Mouse (Mus musculus): ENCODE measurements at regions not wholly inside any gene's neighbourhood (a gene's known extent, or its start where the extent isn't known, plus 50 kb on each side); places are given as distances from the start of the nearest gene placed in this dataset.

GRCm38 (mm10) chr7:74788696-74789095, 234.1 kb upstream of the Slco3a1 start:
- H3K4me1 ChIP-seq (ENCODE audit: control insufficient read depth, insufficient read depth, low read length), result no peaks in the 10 kb centered on the region
- no peaks in the 10 kb centered on the region for H3K36me3 ChIP-seq (ENCODE audit: control insufficient read depth, insufficient read depth, low read length, poor library complexity, severe bottlenecking)
- TF ChIP-seq CTCF (IDR thresholded peaks at IDR 0.05; ENCODE audit: low read depth, low read length), result no peak
- no peak for TF ChIP-seq POLR2A (IDR thresholded peaks at IDR 0.05; ENCODE audit: insufficient read depth, low read length)
- no peak for TF ChIP-seq EP300 (IDR thresholded peaks at IDR 0.05; ENCODE audit: insufficient read depth, low read depth, low read length)
- no peaks in the 10 kb centered on the region for H3K27me3 ChIP-seq (ENCODE audit: control insufficient read depth, insufficient read depth, low read length, poor library complexity, severe bottlenecking)
- H3K9me3 ChIP-seq (replicated peaks; ENCODE audit: control insufficient read depth, insufficient read depth, low read length, poor library complexity, severe bottlenecking), result no peaks in the 10 kb centered on the region
- no peak overlapping the region for H3K9ac ChIP-seq (ENCODE audit: low read depth, poor library complexity, severe bottlenecking)
- no peak overlapping the region for H3K4me3 ChIP-seq (ENCODE audit: low read depth, low read length)
- no peak overlapping the region for H3K27ac ChIP-seq (ENCODE audit: insufficient read depth, low read length)

- no peaks in the 10 kb centered on the region for H3K36me3 ChIP-seq (ENCODE audit: control insufficient read depth, insufficient read depth, low read length, poor library complexity, severe bottlenecking)
- H3K27ac ChIP-seq (ENCODE audit: insufficient read depth, low read length), result no peak overlapping the region
- H3K9me3 ChIP-seq (replicated peaks; ENCODE audit: control insufficient read depth, insufficient read depth, low read length, poor library complexity, severe bottlenecking), result no peaks in the 10 kb centered on the region
- no peaks in the 10 kb centered on the region for H3K27me3 ChIP-seq (ENCODE audit: control insufficient read depth, insufficient read depth, low read length, poor library complexity, severe bottlenecking)
- no peak overlapping the region for H3K9ac ChIP-seq (ENCODE audit: low read depth, poor library complexity, severe bottlenecking)
- no peak overlapping the region for H3K4me3 ChIP-seq (ENCODE audit: low read depth, low read length)
- H3K4me1 ChIP-seq (ENCODE audit: control insufficient read depth, insufficient read depth, low read length), result no peaks in the 10 kb centered on the region
- TF ChIP-seq EP300 (IDR thresholded peaks at IDR 0.05; ENCODE audit: insufficient read depth, low read depth, low read length) (no peak), POLR2A (IDR thresholded peaks at IDR 0.05; ENCODE audit: insufficient read depth, low read length) (no peak), CTCF (IDR thresholded peaks at IDR 0.05; ENCODE audit: low read depth, low read length) (no peak)
Measured at GRCm38 (mm10) chr7:74771435-74772406, 217.1 kb upstream of the Slco3a1 start.

GRCm38 (mm10) chr7:74766550-74766949, 212.0 kb upstream of the Slco3a1 start:
- no peak overlapping the region for H3K9ac ChIP-seq (ENCODE audit: low read depth, poor library complexity, severe bottlenecking)
- H3K4me1 ChIP-seq (ENCODE audit: control insufficient read depth, insufficient read depth, low read length), result no peaks in the 10 kb centered on the region
- H3K9me3 ChIP-seq (replicated peaks; ENCODE audit: control insufficient read depth, insufficient read depth, low read length, poor library complexity, severe bottlenecking), result no peaks in the 10 kb centered on the region; the same call in 1 of the 2 replicates
- H3K36me3 ChIP-seq (ENCODE audit: control insufficient read depth, insufficient read depth, low read length, poor library complexity, severe bottlenecking), result no peaks in the 10 kb centered on the region
- TF ChIP-seq POLR2A (IDR thresholded peaks at IDR 0.05; ENCODE audit: insufficient read depth, low read length) (no peak), EP300 (IDR thresholded peaks at IDR 0.05; ENCODE audit: insufficient read depth, low read depth, low read length) (no peak), CTCF (IDR thresholded peaks at IDR 0.05; ENCODE audit: low read depth, low read length) (no peak)
- no peak overlapping the region for H3K4me3 ChIP-seq (ENCODE audit: low read depth, low read length)
- H3K27me3 ChIP-seq (ENCODE audit: control insufficient read depth, insufficient read depth, low read length, poor library complexity, severe bottlenecking), result no peaks in the 10 kb centered on the region
- H3K27ac ChIP-seq (ENCODE audit: insufficient read depth, low read length), result no peak overlapping the region

GRCm38 (mm10) chr7:74757469-74757868, 202.9 kb upstream of the Slco3a1 start:
- no peak overlapping the region for H3K4me3 ChIP-seq (ENCODE audit: low read depth, low read length)
- H3K9me3 ChIP-seq (replicated peaks; ENCODE audit: control insufficient read depth, insufficient read depth, low read length, poor library complexity, severe bottlenecking), result no peaks in the 10 kb centered on the region
- no peak for TF ChIP-seq CTCF (IDR thresholded peaks at IDR 0.05; ENCODE audit: low read depth, low read length)
- no peak for TF ChIP-seq EP300 (IDR thresholded peaks at IDR 0.05; ENCODE audit: insufficient read depth, low read depth, low read length)
- TF ChIP-seq POLR2A (IDR thresholded peaks at IDR 0.05; ENCODE audit: insufficient read depth, low read length), result no peak
- no peaks in the 10 kb centered on the region for H3K36me3 ChIP-seq (ENCODE audit: control insufficient read depth, insufficient read depth, low read length, poor library complexity, severe bottlenecking)
- no peak overlapping the region for H3K27ac ChIP-seq (ENCODE audit: insufficient read depth, low read length)
- no peaks in the 10 kb centered on the region for H3K4me1 ChIP-seq (ENCODE audit: control insufficient read depth, insufficient read depth, low read length)
- H3K9ac ChIP-seq (ENCODE audit: low read depth, poor library complexity, severe bottlenecking), result no peak overlapping the region
- H3K27me3 ChIP-seq (ENCODE audit: control insufficient read depth, insufficient read depth, low read length, poor library complexity, severe bottlenecking), result no peaks in the 10 kb centered on the region

- Histone ChIP-seq H3K4me1 (ENCODE audit: control insufficient read depth, insufficient read depth, low read length) (no peaks in the 10 kb centered on the region), H3K36me3 (ENCODE audit: control insufficient read depth, insufficient read depth, low read length, poor library complexity, severe bottlenecking) (no peaks in the 10 kb centered on the region), H3K9me3 (replicated peaks; ENCODE audit: control insufficient read depth, insufficient read depth, low read length, poor library complexity, severe bottlenecking) (no peaks in the 10 kb centered on the region), H3K27ac (ENCODE audit: insufficient read depth, low read length) (no peak overlapping the region), H3K27me3 (ENCODE audit: control insufficient read depth, insufficient read depth, low read length, poor library complexity, severe bottlenecking) (no peaks in the 10 kb centered on the region), H3K9ac (ENCODE audit: low read depth, poor library complexity, severe bottlenecking) (no peak overlapping the region), H3K4me3 (ENCODE audit: low read depth, low read length) (no peak overlapping the region)
- no peak for TF ChIP-seq POLR2A (IDR thresholded peaks at IDR 0.05; ENCODE audit: insufficient read depth, low read length)
- TF ChIP-seq EP300 (IDR thresholded peaks at IDR 0.05; ENCODE audit: insufficient read depth, low read depth, low read length), result no peak
- TF ChIP-seq CTCF (IDR thresholded peaks at IDR 0.05; ENCODE audit: low read depth, low read length), result no peak
Measured at GRCm38 (mm10) chr7:74747704-74748103, 193.1 kb upstream of the Slco3a1 start.

- H3K4me3 ChIP-seq (ENCODE audit: low read depth, low read length), result no peak overlapping the region
- TF ChIP-seq CTCF (IDR thresholded peaks at IDR 0.05; ENCODE audit: low read depth, low read length) (no peak), EP300 (IDR thresholded peaks at IDR 0.05; ENCODE audit: insufficient read depth, low read depth, low read length) (no peak), POLR2A (IDR thresholded peaks at IDR 0.05; ENCODE audit: insufficient read depth, low read length) (no peak)
- no peaks in the 10 kb centered on the region for H3K4me1 ChIP-seq (ENCODE audit: control insufficient read depth, insufficient read depth, low read length)
- no peaks in the 10 kb centered on the region for H3K27me3 ChIP-seq (ENCODE audit: control insufficient read depth, insufficient read depth, low read length, poor library complexity, severe bottlenecking)
- H3K36me3 ChIP-seq (ENCODE audit: control insufficient read depth, insufficient read depth, low read length, poor library complexity, severe bottlenecking), result no peaks in the 10 kb centered on the region
- H3K9me3 ChIP-seq (replicated peaks; ENCODE audit: control insufficient read depth, insufficient read depth, low read length, poor library complexity, severe bottlenecking), result no peaks in the 10 kb centered on the region
- H3K27ac ChIP-seq (ENCODE audit: insufficient read depth, low read length), result no peak overlapping the region
- no peak overlapping the region for H3K9ac ChIP-seq (ENCODE audit: low read depth, poor library complexity, severe bottlenecking)
Measured at GRCm38 (mm10) chr7:74734941-74735340, 180.4 kb upstream of the Slco3a1 start.

All from ES-Bruce4 (cell line).